Mouse (Mus musculus) midbrain, embryonic 10.5 days (tissue): ENCODE data around the gene Gm572. TPM values are rescaled to one million over a fixed set of nuclear protein-coding genes. Genes with fewer than 3 reads are reported as not detected.

Source experiments
- DNase-seq: peaks from one replicate; pipeline ENCODE4 v3.0.0-alpha.2; 2017; ENCODE audit warnings: low spot score
- H3K27ac ChIP-seq: fragments of 300-500 bp; sonication (generic); replicated peaks from 2 replicates; pipeline ENCODE4 v1.5.1; 2016; ENCODE audit warnings: mild to moderate bottlenecking
- H3K27me3 ChIP-seq: fragments of 300-500 bp; sonication (generic); 2 replicates; pipeline ENCODE4 v1.6.1; 2016; ENCODE audit warnings: low read depth, mild to moderate bottlenecking; ENCODE audit not compliant: poor library complexity, severe bottlenecking
- H3K36me3 ChIP-seq: fragments of 300-500 bp; sonication (generic); 2 replicates; pipeline ENCODE4 v1.6.1; 2016; ENCODE audit warnings: mild to moderate bottlenecking, moderate library complexity
- H3K4me1 ChIP-seq: fragments of 300-500 bp; sonication (generic); 2 replicates; pipeline ENCODE4 v1.6.1; 2016
- H3K4me3 ChIP-seq: fragments of 300-500 bp; sonication (generic); 2 replicates; pipeline ENCODE4 v1.5.1; 2016; ENCODE audit warnings: mild to moderate bottlenecking, moderate library complexity
- H3K9me3 ChIP-seq: fragments of 300-500 bp; sonication (generic); replicated peaks from 2 replicates; pipeline ENCODE4 v1.6.1; 2016; ENCODE audit warnings: mild to moderate bottlenecking
- WGBS: fragments of 180-500 bp; shearing (Covaris S2); methylation state at CpG from one replicate; pipeline ENCODE4 v1.1.7; 2016; 5-methylcytosine and 5-hydroxymethylcytosine counted together
- polyA plus RNA-seq: library from polyadenylated mRNA; unstranded; fragments of >200 nt; fragmentation: Nextera tagmentation; extraction: Ambion mirVana; gene quantifications from 2 replicates; pipeline ENCODE4 v1.2.1, GENCODE M21; 2016

Gene Gm572
- polyA plus RNA-seq, 1 experiment from 2014 or later: 0.09 TPM

- WGBS: 65% methylated on average over 3 of the region's 3 CpGs
- peaks cover 31% of the 10 kb centered on the region for H3K36me3 ChIP-seq
- DNase-seq: no peak
- H3K9me3 ChIP-seq: no peaks in the 10 kb centered on the region
- H3K27ac ChIP-seq: peak overlapping the region; percentile 100
- H3K4me1 ChIP-seq: peaks cover 28% of the 10 kb centered on the region
- H3K27me3 ChIP-seq: no peaks in the 10 kb centered on the region
- peak overlapping the region; percentile 99 for H3K4me3 ChIP-seq
Observed at GRCm38 (mm10) chr4:148627246-148627645, 15.9 kb upstream of the Gm572 start.

GRCm38 (mm10) chr4:148632013-148632692 lies 11.0 kb upstream of the Gm572 start:
- Histone ChIP-seq H3K36me3 (no peaks in the 10 kb centered on the region), H3K9me3 (no peaks in the 10 kb centered on the region), H3K27me3 (no peaks in the 10 kb centered on the region), H3K4me3 (no peak overlapping the region), H3K4me1 (peaks cover 3% of the 10 kb centered on the region), H3K27ac (no peak overlapping the region)
- no peak for DNase-seq
- WGBS: 84% methylated on average over 3 of the region's 3 CpGs

- no peak for DNase-seq
- 87% methylated on average over 2 of the region's 2 CpGs for WGBS
- Histone ChIP-seq H3K4me3 (no peak overlapping the region), H3K27me3 (no peaks in the 10 kb centered on the region), H3K27ac (no peak overlapping the region), H3K4me1 (no peaks in the 10 kb centered on the region), H3K36me3 (no peaks in the 10 kb centered on the region), H3K9me3 (no peaks in the 10 kb centered on the region)
Observed at GRCm38 (mm10) chr4:148633395-148634061, 9.6 kb upstream of the Gm572 start.

- Histone ChIP-seq H3K27me3 (no peaks in the 10 kb centered on the region), H3K36me3 (no peaks in the 10 kb centered on the region), H3K4me1 (no peaks in the 10 kb centered on the region), H3K27ac (no peak overlapping the region), H3K4me3 (no peak overlapping the region), H3K9me3 (no peaks in the 10 kb centered on the region)
- WGBS: 89% methylated on average over 2 of the region's 2 CpGs
- no peak for DNase-seq
Observed at GRCm38 (mm10) chr4:148635309-148635708, 7.8 kb upstream of the Gm572 start.

- WGBS: 70% methylated on average over 9 of the region's 9 CpGs
- no peaks in the 10 kb centered on the region for H3K4me1 ChIP-seq
Observed at GRCm38 (mm10) chr4:148638302-148638701, 4.8 kb upstream of the Gm572 start.

GRCm38 (mm10) chr4:148639455-148639854 lies 3.7 kb upstream of the Gm572 start:
- H3K4me3 ChIP-seq: no peak overlapping the region
- H3K4me1 ChIP-seq: peaks cover 9% of the 10 kb centered on the region
- H3K27me3 ChIP-seq: no peaks in the 10 kb centered on the region
- H3K36me3 ChIP-seq: no peaks in the 10 kb centered on the region
- H3K27ac ChIP-seq: no peak overlapping the region
- 86% methylated on average over 2 of the region's 2 CpGs for WGBS
- no peak for DNase-seq
- H3K9me3 ChIP-seq: no peaks in the 10 kb centered on the region

More at GRCm38 (mm10) chr4:148638302-148638701, 4.8 kb upstream of the Gm572 start:
- Histone ChIP-seq H3K4me3 (no peak overlapping the region), H3K27ac (no peak overlapping the region), H3K27me3 (no peaks in the 10 kb centered on the region), H3K36me3 (no peaks in the 10 kb centered on the region), H3K9me3 (no peaks in the 10 kb centered on the region)
- no peak for DNase-seq

GRCm38 (mm10) chr4:148641121-148641520 lies 2.0 kb upstream of the Gm572 start:
- Histone ChIP-seq H3K27me3 (no peaks in the 10 kb centered on the region), H3K36me3 (no peaks in the 10 kb centered on the region), H3K9me3 (no peaks in the 10 kb centered on the region), H3K4me1 (peaks cover 9% of the 10 kb centered on the region), H3K27ac (no peak overlapping the region), H3K4me3 (no peak overlapping the region)
- 84% methylated on average over 5 of the region's 5 CpGs for WGBS
- no peak for DNase-seq

GRCm38 (mm10) chr4:148644157-148644511 lies 1.0 kb downstream of the Gm572 start:
- H3K27me3 ChIP-seq: no peaks in the 10 kb centered on the region
- no peaks in the 10 kb centered on the region for H3K36me3 ChIP-seq
- DNase-seq: peak; percentile 65
- 11% methylated on average over 9 of the region's 9 CpGs for WGBS
- H3K27ac ChIP-seq: no peak overlapping the region
- no peak overlapping the region; the same call in 1 of the 2 replicates for H3K4me3 ChIP-seq
- no peaks in the 10 kb centered on the region for H3K9me3 ChIP-seq
- peaks cover 9% of the 10 kb centered on the region for H3K4me1 ChIP-seq

GRCm38 (mm10) chr4:148644926-148645325 lies 1.8 kb downstream of the Gm572 start:
- 91% methylated on average over 6 of the region's 6 CpGs for WGBS
- H3K27me3 ChIP-seq: no peaks in the 10 kb centered on the region
- H3K9me3 ChIP-seq: no peaks in the 10 kb centered on the region
- peaks cover 9% of the 10 kb centered on the region for H3K4me1 ChIP-seq
- H3K4me3 ChIP-seq: no peak overlapping the region
- H3K27ac ChIP-seq: no peak overlapping the region
- H3K36me3 ChIP-seq: no peaks in the 10 kb centered on the region
- DNase-seq: no peak

GRCm38 (mm10) chr4:148646616-148647015 lies 3.5 kb downstream of the Gm572 start:
- Histone ChIP-seq H3K4me1 (peaks cover 9% of the 10 kb centered on the region), H3K36me3 (no peaks in the 10 kb centered on the region), H3K27ac (no peak overlapping the region), H3K27me3 (no peaks in the 10 kb centered on the region), H3K9me3 (no peaks in the 10 kb centered on the region), H3K4me3 (no peak overlapping the region)
- 76% methylated on average over 11 of the region's 11 CpGs for WGBS
- no peak for DNase-seq

GRCm38 (mm10) chr4:148649309-148649708 lies 6.2 kb downstream of the Gm572 start:
- H3K9me3 ChIP-seq: no peaks in the 10 kb centered on the region; the same call in 1 of the 2 replicates
- H3K27ac ChIP-seq: no peak overlapping the region
- no peaks in the 10 kb centered on the region for H3K27me3 ChIP-seq
- H3K4me1 ChIP-seq: peaks cover under 1% of the 10 kb centered on the region; the same call in 1 of the 2 replicates
- 60% methylated on average over 3 of the region's 3 CpGs for WGBS
- no peak overlapping the region for H3K4me3 ChIP-seq
- no peaks in the 10 kb centered on the region for H3K36me3 ChIP-seq
- no peak for DNase-seq

GRCm38 (mm10) chr4:148651045-148651444 lies 7.9 kb downstream of the Gm572 start:
- DNase-seq: no peak

GRCm38 (mm10) chr4:148654701-148655398 lies 11.7 kb downstream of the Gm572 start:
- Histone ChIP-seq H3K9me3 (no peaks in the 10 kb centered on the region; the same call in 1 of the 2 replicates), H3K27me3 (no peaks in the 10 kb centered on the region), H3K27ac (no peak overlapping the region), H3K4me1 (peaks cover 8% of the 10 kb centered on the region), H3K4me3 (no peak overlapping the region), H3K36me3 (no peaks in the 10 kb centered on the region)
- DNase-seq: no peak
- WGBS: 86% methylated on average over 18 of the region's 18 CpGs

More at GRCm38 (mm10) chr4:148651045-148651444, 7.9 kb downstream of the Gm572 start:
- H3K9me3 ChIP-seq: no peaks in the 10 kb centered on the region; the same call in 1 of the 2 replicates
- H3K4me3 ChIP-seq: no peak overlapping the region
- H3K27ac ChIP-seq: no peak overlapping the region
- H3K36me3 ChIP-seq: no peaks in the 10 kb centered on the region
- H3K27me3 ChIP-seq: no peaks in the 10 kb centered on the region
- H3K4me1 ChIP-seq: no peaks in the 10 kb centered on the region
- 82% methylated on average over 9 of the region's 9 CpGs for WGBS
